Mouse (Mus musculus): ENCODE measurements around the gene Serpinb2.

Gene Serpinb2

DNA sequence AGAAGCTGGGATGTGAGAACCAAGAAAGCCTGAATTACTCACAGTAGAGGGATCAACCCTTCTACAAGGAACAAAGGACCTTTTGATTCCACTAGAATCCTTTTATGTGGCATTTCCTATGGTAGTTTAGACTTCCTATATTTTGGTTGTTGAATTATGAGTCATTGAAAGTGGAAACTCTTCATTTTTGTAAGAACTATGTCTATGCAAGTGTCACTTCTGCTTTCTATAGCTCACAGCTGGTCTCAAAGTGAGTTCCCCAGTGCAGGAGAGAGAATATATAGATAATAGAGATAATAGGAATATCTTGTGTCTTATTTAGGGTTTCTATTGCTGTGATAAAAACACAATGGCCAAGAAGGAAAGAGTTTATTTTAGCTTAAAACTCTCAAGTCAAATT is 71.7 kb downstream of the Serpinb2 start:
- no peak for DNase-seq

- peak; percentile 7 for DNase-seq
These were observed 72.7 kb downstream of the Serpinb2 start for GRCm38 (mm10) chr1:107583958-107584376.

GRCm38 (mm10) chr1:107584932-107585331 is 73.7 kb downstream of the Serpinb2 start:
- DNase-seq = no peak
